Mouse (Mus musculus): ENCODE data around the gene Scyl3. TPM values are rescaled to one million over a fixed set of nuclear protein-coding genes. Genes with fewer than 3 reads are reported as not detected.

The Scyl3 gene
- polyA plus RNA-seq, 1 experiment from 2014 or later: 17.5 TPM

- Histone ChIP-seq H3K9me3 (ENCODE audit: control insufficient read depth, low read length) (no peaks in the 10 kb centered on the region), H3K4me2 (replicated peaks; ENCODE audit: low read depth, low read length) (no peak overlapping the region), H3K4me3 (ENCODE audit: low read length) (no peak overlapping the region), H3K9ac (ENCODE audit: low read depth, low read length) (no peak overlapping the region), H3K4me1 (ENCODE audit: control insufficient read depth, insufficient read depth, low read length) (no peaks in the 10 kb centered on the region), H3K36me3 (ENCODE audit: control insufficient read depth, insufficient read depth, low read length) (no peaks in the 10 kb centered on the region), H3K27me3 (ENCODE audit: control insufficient read depth, insufficient read depth, low read length) (no peaks in the 10 kb centered on the region), H3K27ac (ENCODE audit: low read depth, low read length) (no peak overlapping the region)
- ATAC-seq (ENCODE audit: low FRiP score, low TSS enrichment): no peak
- WGBS: 89% methylated on average over 11 of the region's 11 CpGs
These were observed 20.5 kb upstream of the Scyl3 start for GRCm38 (mm10) chr1:163908389-163908788.

DNA sequence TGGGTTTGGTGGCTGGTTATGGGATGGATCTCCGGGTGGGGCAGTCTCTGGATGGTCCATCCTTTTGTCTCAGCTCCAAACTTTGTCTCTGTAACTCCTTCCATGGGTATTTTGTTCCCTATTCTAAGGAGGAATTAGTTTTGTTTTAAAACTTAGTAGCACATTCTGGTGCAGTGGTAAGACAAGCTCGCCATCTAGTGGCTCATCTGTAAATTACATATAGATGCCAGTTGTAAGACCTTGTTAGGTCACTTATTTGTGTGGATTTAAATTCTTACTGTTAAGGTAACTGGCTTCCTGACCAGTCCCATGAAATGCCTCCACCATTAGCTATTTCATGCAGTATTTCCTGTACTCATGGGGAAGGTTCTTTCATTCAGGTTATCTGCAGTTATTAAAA, 18.6 kb upstream of the Scyl3 start:
- Histone ChIP-seq H3K27me3 (ENCODE audit: control insufficient read depth, insufficient read depth, low read length) (no peaks in the 10 kb centered on the region), H3K9me3 (ENCODE audit: control insufficient read depth, low read length) (no peaks in the 10 kb centered on the region), H3K9ac (ENCODE audit: low read depth, low read length) (no peak overlapping the region), H3K27ac (ENCODE audit: low read depth, low read length) (no peak overlapping the region), H3K36me3 (ENCODE audit: control insufficient read depth, insufficient read depth, low read length) (no peaks in the 10 kb centered on the region), H3K4me3 (ENCODE audit: low read length) (no peak overlapping the region), H3K4me2 (replicated peaks; ENCODE audit: low read depth, low read length) (no peak overlapping the region), H3K4me1 (ENCODE audit: control insufficient read depth, insufficient read depth, low read length) (no peaks in the 10 kb centered on the region)
- WGBS: 11% methylated on average over 2 of the region's 2 CpGs
- peak; percentile 71 for ATAC-seq (ENCODE audit: low FRiP score, low TSS enrichment)

DNA sequence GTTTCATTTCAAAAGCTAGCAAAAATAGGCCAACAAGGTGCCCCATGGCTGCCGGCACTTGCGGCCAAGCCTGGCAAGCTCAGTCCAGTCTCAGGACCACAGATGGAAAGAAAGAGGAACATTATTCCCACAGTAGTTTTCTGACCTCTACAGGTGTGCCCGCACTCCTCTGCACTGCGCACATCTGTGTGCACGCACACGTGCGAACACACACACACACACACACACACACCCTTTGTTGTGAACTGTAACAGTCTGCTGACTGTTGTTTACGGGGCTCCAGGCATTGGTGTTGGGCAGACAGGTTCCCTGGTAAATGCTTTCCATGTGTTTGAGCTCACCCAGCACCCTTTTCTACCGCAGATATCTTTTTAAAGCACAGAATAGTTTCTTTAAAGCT, 18.1 kb upstream of the Scyl3 start:
- Histone ChIP-seq H3K9me3 (ENCODE audit: control insufficient read depth, low read length) (no peaks in the 10 kb centered on the region), H3K27me3 (ENCODE audit: control insufficient read depth, insufficient read depth, low read length) (no peaks in the 10 kb centered on the region), H3K4me3 (ENCODE audit: low read length) (no peak overlapping the region), H3K27ac (ENCODE audit: low read depth, low read length) (no peak overlapping the region), H3K36me3 (ENCODE audit: control insufficient read depth, insufficient read depth, low read length) (no peaks in the 10 kb centered on the region; the same call in 1 of the 2 replicates), H3K9ac (ENCODE audit: low read depth, low read length) (no peak overlapping the region), H3K4me1 (ENCODE audit: control insufficient read depth, insufficient read depth, low read length) (no peaks in the 10 kb centered on the region), H3K4me2 (replicated peaks; ENCODE audit: low read depth, low read length) (no peak overlapping the region)
- 97% methylated on average over 9 of the region's 9 CpGs for WGBS
- no peak for ATAC-seq (ENCODE audit: low FRiP score, low TSS enrichment)

DNA sequence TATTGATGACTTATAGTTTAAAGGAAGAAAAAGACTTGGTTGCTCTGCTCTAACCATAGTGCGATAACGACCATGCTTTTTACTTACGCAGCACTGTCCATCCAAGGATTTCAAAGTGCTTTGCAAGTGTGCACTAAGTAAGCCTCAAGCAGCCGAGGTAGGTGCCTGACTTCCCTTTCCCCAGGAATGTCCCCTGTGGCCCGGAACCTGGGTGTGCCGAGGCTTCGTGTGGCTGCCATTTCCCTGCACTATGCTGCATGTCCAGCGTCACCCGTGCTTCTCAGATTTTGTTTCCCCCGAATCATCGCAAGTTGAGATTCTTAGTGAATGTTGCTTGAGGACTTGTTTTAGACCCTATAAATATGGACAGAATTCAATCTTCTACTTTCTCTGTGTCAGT, 16.9 kb upstream of the Scyl3 start:
- no peak overlapping the region for H3K4me3 ChIP-seq (ENCODE audit: low read length)
- no peak overlapping the region for H3K9ac ChIP-seq (ENCODE audit: low read depth, low read length)
- H3K4me2 ChIP-seq (replicated peaks; ENCODE audit: low read depth, low read length): no peak overlapping the region
- H3K4me1 ChIP-seq (ENCODE audit: control insufficient read depth, insufficient read depth, low read length): no peaks in the 10 kb centered on the region
- H3K27me3 ChIP-seq (ENCODE audit: control insufficient read depth, insufficient read depth, low read length): no peaks in the 10 kb centered on the region
- H3K27ac ChIP-seq (ENCODE audit: low read depth, low read length): no peak overlapping the region
- 90% methylated on average over 11 of the region's 11 CpGs for WGBS
- no peak for ATAC-seq (ENCODE audit: low FRiP score, low TSS enrichment)
- peaks cover 1% of the 10 kb centered on the region; the same call in 1 of the 2 replicates for H3K36me3 ChIP-seq (ENCODE audit: control insufficient read depth, insufficient read depth, low read length)
- no peaks in the 10 kb centered on the region for H3K9me3 ChIP-seq (ENCODE audit: control insufficient read depth, low read length)

DNA sequence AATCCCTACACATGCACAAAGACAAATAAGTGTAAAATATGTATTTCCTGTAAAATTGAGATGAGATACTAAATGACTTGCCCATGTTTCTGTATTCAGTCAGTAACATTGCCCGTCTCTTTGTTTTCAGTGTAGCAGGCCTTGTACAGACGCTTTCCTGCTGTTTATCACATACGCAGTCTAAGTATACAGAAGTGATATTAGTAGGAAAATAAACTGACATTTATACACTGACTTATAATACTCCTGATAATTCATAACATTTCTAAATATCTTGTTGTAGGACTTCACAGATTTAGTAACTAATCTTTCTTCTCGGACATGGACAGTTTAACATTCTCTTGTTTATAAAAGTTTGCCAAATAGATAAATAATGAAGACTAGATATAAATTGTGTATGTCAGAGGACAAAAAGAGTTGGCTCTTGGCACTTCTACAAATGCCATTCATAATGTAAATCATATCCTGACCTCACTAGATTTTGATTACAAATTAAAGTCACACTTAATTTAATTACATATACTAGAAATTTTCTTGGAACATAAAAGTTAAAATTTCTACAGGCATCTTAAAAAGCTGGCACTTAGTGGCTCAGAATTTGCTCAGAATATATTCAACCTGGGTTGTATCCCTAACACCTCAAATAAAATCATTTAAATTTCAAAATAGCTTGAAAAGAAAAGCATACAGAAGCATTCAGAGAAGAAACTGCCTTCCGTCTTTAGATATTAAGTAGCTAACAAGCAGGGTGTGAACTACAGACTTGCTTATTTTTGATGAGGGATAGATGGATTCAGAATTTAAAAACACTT, 11.3 kb upstream of the Scyl3 start:
- no peak overlapping the region for H3K4me2 ChIP-seq (replicated peaks; ENCODE audit: low read depth, low read length)
- H3K27me3 ChIP-seq (ENCODE audit: control insufficient read depth, insufficient read depth, low read length): no peaks in the 10 kb centered on the region
- 0 out of 2 replicates have a peak, but pooled peaks cover 3% of the 10 kb centered on the region for H3K9me3 ChIP-seq (ENCODE audit: control insufficient read depth, low read length)
- 88% methylated on average over 5 of the region's 5 CpGs for WGBS
- H3K36me3 ChIP-seq (ENCODE audit: control insufficient read depth, insufficient read depth, low read length): peaks cover 4% of the 10 kb centered on the region; the same call in 1 of the 2 replicates
- no peak overlapping the region for H3K4me3 ChIP-seq (ENCODE audit: low read length)
- no peak for ATAC-seq (ENCODE audit: low FRiP score, low TSS enrichment)
- no peaks in the 10 kb centered on the region for H3K4me1 ChIP-seq (ENCODE audit: control insufficient read depth, insufficient read depth, low read length)
- H3K27ac ChIP-seq (ENCODE audit: low read depth, low read length): no peak overlapping the region
- no peak overlapping the region for H3K9ac ChIP-seq (ENCODE audit: low read depth, low read length)

- no peaks in the 10 kb centered on the region for H3K9me3 ChIP-seq (ENCODE audit: control insufficient read depth, low read length)
- no peak overlapping the region for H3K9ac ChIP-seq (ENCODE audit: low read depth, low read length)
- no peaks in the 10 kb centered on the region for H3K27me3 ChIP-seq (ENCODE audit: control insufficient read depth, insufficient read depth, low read length)
- no peak for ATAC-seq (ENCODE audit: low FRiP score, low TSS enrichment)
- WGBS: 89% methylated on average over 8 of the region's 8 CpGs
- no peak overlapping the region for H3K27ac ChIP-seq (ENCODE audit: low read depth, low read length)
- H3K4me3 ChIP-seq (ENCODE audit: low read length): no peak overlapping the region
- no peaks in the 10 kb centered on the region for H3K36me3 ChIP-seq (ENCODE audit: control insufficient read depth, insufficient read depth, low read length)
- no peaks in the 10 kb centered on the region for H3K4me1 ChIP-seq (ENCODE audit: control insufficient read depth, insufficient read depth, low read length)
- no peak overlapping the region for H3K4me2 ChIP-seq (replicated peaks; ENCODE audit: low read depth, low read length)
These were observed 4.8 kb upstream of the Scyl3 start for GRCm38 (mm10) chr1:163924093-163924492.

- peak overlapping the region; percentile 52; the same call in 1 of the 2 replicates for H3K27ac ChIP-seq (ENCODE audit: low read depth, low read length)
- ATAC-seq (ENCODE audit: low FRiP score, low TSS enrichment): peak; percentile 94
These were observed 947 bp downstream of the Scyl3 start for GRCm38 (mm10) chr1:163929636-163930457.

DNA sequence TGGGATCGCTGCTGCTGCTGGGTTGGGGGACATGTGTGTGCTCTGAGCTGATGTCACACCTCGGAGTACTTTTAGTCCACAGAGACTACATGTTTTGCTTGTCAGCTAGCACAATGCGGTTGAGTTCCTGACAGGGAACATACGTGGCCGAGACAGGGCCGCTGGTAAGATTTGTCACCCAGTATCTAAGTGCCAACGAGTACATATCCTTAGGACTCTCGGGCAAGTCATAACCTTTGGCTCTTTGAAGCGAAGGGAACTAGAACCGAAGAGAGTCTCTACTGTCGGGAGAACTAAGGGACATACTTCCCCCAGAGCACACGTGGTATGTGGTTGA, 1.5 kb downstream of the Scyl3 start:
- no peak overlapping the region for H3K27ac ChIP-seq (ENCODE audit: low read depth, low read length)

More at GRCm38 (mm10) chr1:163929636-163930457, 947 bp downstream of the Scyl3 start:
- Histone ChIP-seq H3K4me2 (replicated peaks; ENCODE audit: low read depth, low read length) (peak overlapping the region; percentile 63), H3K36me3 (ENCODE audit: control insufficient read depth, insufficient read depth, low read length) (peaks cover 11% of the 10 kb centered on the region; the same call in 1 of the 2 replicates), H3K4me3 (ENCODE audit: low read length) (peak overlapping the region; percentile 96), H3K9ac (ENCODE audit: low read depth, low read length) (peak overlapping the region; percentile 93), H3K27me3 (ENCODE audit: control insufficient read depth, insufficient read depth, low read length) (no peaks in the 10 kb centered on the region), H3K4me1 (ENCODE audit: control insufficient read depth, insufficient read depth, low read length) (peaks cover 8% of the 10 kb centered on the region; the same call in 1 of the 2 replicates), H3K9me3 (ENCODE audit: control insufficient read depth, low read length) (no peaks in the 10 kb centered on the region)
- under 1% methylated on average over 62 of the region's 77 CpGs for WGBS

DNA sequence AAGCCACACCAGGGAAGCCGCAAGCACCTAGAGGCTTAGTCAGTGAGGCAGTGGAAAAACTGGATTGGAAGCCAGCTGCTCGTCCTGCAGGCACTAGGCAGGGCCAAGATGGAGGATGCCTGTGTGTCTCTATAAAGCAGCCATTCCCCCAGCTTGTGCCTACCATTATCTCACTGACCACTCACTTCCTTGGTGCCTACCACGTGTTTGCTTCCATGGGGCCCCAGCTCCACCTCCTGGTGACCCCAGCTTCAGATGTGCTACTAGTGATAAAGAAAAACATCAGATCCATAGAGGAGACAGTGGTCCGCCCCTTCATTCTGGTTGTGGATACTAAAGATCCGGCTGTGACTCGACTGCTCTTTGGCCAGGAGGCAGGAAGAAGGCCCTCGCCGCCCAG, 2.9 kb downstream of the Scyl3 start:
- H3K27ac ChIP-seq (ENCODE audit: low read depth, low read length): no peak overlapping the region
- H3K4me2 ChIP-seq (replicated peaks; ENCODE audit: low read depth, low read length): no peak overlapping the region
- H3K9ac ChIP-seq (ENCODE audit: low read depth, low read length): no peak overlapping the region
- H3K4me1 ChIP-seq (ENCODE audit: control insufficient read depth, insufficient read depth, low read length): peaks cover 8% of the 10 kb centered on the region; the same call in 1 of the 2 replicates
- no peaks in the 10 kb centered on the region for H3K9me3 ChIP-seq (ENCODE audit: control insufficient read depth, low read length)
- H3K36me3 ChIP-seq (ENCODE audit: control insufficient read depth, insufficient read depth, low read length): peaks cover 29% of the 10 kb centered on the region
- WGBS: 88% methylated on average over 8 of the region's 8 CpGs
- no peaks in the 10 kb centered on the region for H3K27me3 ChIP-seq (ENCODE audit: control insufficient read depth, insufficient read depth, low read length)
- no peak overlapping the region for H3K4me3 ChIP-seq (ENCODE audit: low read length)
- no peak for ATAC-seq (ENCODE audit: low FRiP score, low TSS enrichment)

More for the DNA sequence above, 1.5 kb downstream of the Scyl3 start:
- 2% methylated on average over 12 of the region's 12 CpGs for WGBS
- H3K4me3 ChIP-seq (ENCODE audit: low read length): peak overlapping the region; percentile 96
- peak overlapping the region; percentile 93 for H3K9ac ChIP-seq (ENCODE audit: low read depth, low read length)
- no peaks in the 10 kb centered on the region for H3K9me3 ChIP-seq (ENCODE audit: control insufficient read depth, low read length)
- H3K27me3 ChIP-seq (ENCODE audit: control insufficient read depth, insufficient read depth, low read length): no peaks in the 10 kb centered on the region
- no peak; the same call in none of the 2 replicates for ATAC-seq (ENCODE audit: low FRiP score, low TSS enrichment)
- H3K36me3 ChIP-seq (ENCODE audit: control insufficient read depth, insufficient read depth, low read length): peaks cover 17% of the 10 kb centered on the region
- H3K4me1 ChIP-seq (ENCODE audit: control insufficient read depth, insufficient read depth, low read length): peaks cover 8% of the 10 kb centered on the region; the same call in 1 of the 2 replicates
- peak overlapping the region; percentile 63 for H3K4me2 ChIP-seq (replicated peaks; ENCODE audit: low read depth, low read length)
